Comparison of ENCODE assay signal across 8 mouse cellular contexts in genomic region chr11:101171721-101172433, GRCm38 (mm10). TPM values are rescaled to one million over a fixed set of nuclear protein-coding genes. Genes with fewer than 3 reads are reported as not detected.
DNase-seq lines count a peak whose midpoint lies in the region; ATAC-seq and TF ChIP-seq lines count a peak whose summit lies in the region.

No protein-coding gene starts in this region.

- peaks cover 5% of the 10 kb centered on the region; the same call in 1 of the 2 replicates for H3K36me3 ChIP-seq in erythroblast, embryonic 14.5 days (ENCODE audit: control insufficient read depth)
- H3K36me3 ChIP-seq in small intestine, adult 2 months (ENCODE audit: control insufficient read depth, insufficient read depth, low read length): peaks cover 14% of the 10 kb centered on the region

- peak; percentile 85 to 88 for DNase-seq in cerebellum, postnatal 10 days
- peak; percentile 68 for DNase-seq in gastrocnemius, postnatal 10 days
- DNase-seq in induced T-regulatory cell, adult 2 months (ENCODE audit: low read depth): peak; percentile 77
- DNase-seq in left cerebral cortex, postnatal 36 days (ENCODE audit: low spot score in 2 of 2): peak; percentile 71 to 78

- under 1% methylated on average over 31 of the region's 31 CpGs for WGBS in small intestine, adult 2 months

- H3K9me3 ChIP-seq in erythroblast, embryonic 14.5 days (ENCODE audit: control insufficient read depth, low read length): peaks cover 20% of the 10 kb centered on the region; the same call in 1 of the 2 replicates

- ATAC-seq in erythroblast, adult 5-6 weeks (replicated peaks; ENCODE audit: low FRiP score, poor library complexity, severe bottlenecking): no peak
- 0 out of 2 replicates have a peak, but pooled peaks have one; percentile 7 for ATAC-seq in megakaryocyte progenitor cell, adult 5-6 weeks (replicated peaks; ENCODE audit: poor library complexity)

- peak overlapping the region; percentile 90 for H3K27ac ChIP-seq in small intestine, adult 2 months (ENCODE audit: insufficient read depth, low read depth, low read length)

- peak overlapping the region; percentile 49 for H3K4me3 ChIP-seq in erythroblast, embryonic 14.5 days (replicated peaks)
- peak overlapping the region; percentile 80 for H3K4me3 ChIP-seq in small intestine, adult 2 months (ENCODE audit: low read depth, low read length)

- TF ChIP-seq POLR2A in small intestine, adult 2 months (IDR thresholded peaks at IDR 0.05; ENCODE audit: low read depth, low read length): peak; percentile 53

- peak; percentile 18; the same call in 1 of the 2 replicates for TF ChIP-seq CTCF in small intestine, adult 2 months (IDR thresholded peaks at IDR 0.05; ENCODE audit: extremely low read depth, insufficient read length, insufficient replicate concordance, low read depth, low read length)

- peaks cover 100% of the 10 kb centered on the region for H3K27me3 ChIP-seq in erythroblast, embryonic 14.5 days (ENCODE audit: control insufficient read depth)
- H3K27me3 ChIP-seq in small intestine, adult 2 months (ENCODE audit: control insufficient read depth, insufficient read depth, low read length): no peaks in the 10 kb centered on the region

- intact Hi-C loops in left cerebral cortex, postnatal 36 days (cut with DNase I): loop anchor here (2.0 to 10.0 kb wide), 2 partner anchors 53 to 187 kb away; partner anchors contain the start of genes Retreg3 and Tubg1

- H3K4me1 ChIP-seq in erythroblast, embryonic 14.5 days (ENCODE audit: control insufficient read depth): peaks cover 35% of the 10 kb centered on the region
- H3K4me1 ChIP-seq in small intestine, adult 2 months (ENCODE audit: control insufficient read depth, insufficient read depth, insufficient read length, low read length): peaks cover 29% of the 10 kb centered on the region

RNA-seq across cellular contexts. Expression of gene Plekhh3, which starts 0.7 kb away (rescaled TPM):
- 0.15 and 0.21 TPM in 2 replicates for polyA plus RNA-seq in erythroblast, embryonic 14.5 days (2012)
- not detected in 2 replicates for total RNA-seq in erythroblast, adult 5-6 weeks (2015; ENCODE audit: low replicate concordance)
- 1.1 TPM in 1 of 2 replicates, not detected in the other for total RNA-seq in erythroblast, adult 5-6 weeks (2017; ENCODE audit: low replicate concordance)
- 10 to 100 TPM; 33.2 to 36.7 TPM for total RNA-seq in gastrocnemius, postnatal 10 days (2021)
- 10 to 100 TPM; 12.3 TPM for total RNA-seq in left cerebral cortex, postnatal 36 days (2021)
- 0.66 TPM in 1 of 2 replicates, not detected in the other for total RNA-seq in megakaryocyte progenitor cell, adult 5-6 weeks (2015)
- total RNA-seq in megakaryocyte progenitor cell, adult 5-6 weeks (2017): 0.14 and 1.0 TPM in 2 replicates
- 33.0 and 84.5 TPM in 2 replicates for polyA plus RNA-seq in small intestine, adult 2 months (2012; rRNA removed)

RNA-seq across cellular contexts. Expression of gene Cntnap1, which starts 1.6 kb away (rescaled TPM):
- 0.01 TPM in 1 of 2 replicates, not detected in the other for polyA plus RNA-seq in erythroblast, embryonic 14.5 days (2012)
- total RNA-seq in erythroblast, adult 5-6 weeks (2015; ENCODE audit: low replicate concordance): 0.58 and 0.63 TPM in 2 replicates
- total RNA-seq in erythroblast, adult 5-6 weeks (2017; ENCODE audit: low replicate concordance): 0.17 TPM in 1 of 2 replicates, not detected in the other
- 1 to 10 TPM; 4.2 to 4.3 TPM for total RNA-seq in gastrocnemius, postnatal 10 days (2021)
- 100 to 1,000 TPM; 167 to 172 TPM for total RNA-seq in left cerebral cortex, postnatal 36 days (2021)
- 0.51 and 0.77 TPM in 2 replicates for total RNA-seq in megakaryocyte progenitor cell, adult 5-6 weeks (2015)
- 0.34 and 0.87 TPM in 2 replicates for total RNA-seq in megakaryocyte progenitor cell, adult 5-6 weeks (2017)
- 2.7 and 2.8 TPM in 2 replicates for polyA plus RNA-seq in small intestine, adult 2 months (2012; rRNA removed)

RNA-seq across cellular contexts. Expression of gene Ccr10, which starts 3.4 kb away (rescaled TPM):
- 0.02 TPM in 1 of 2 replicates, not detected in the other for polyA plus RNA-seq in erythroblast, embryonic 14.5 days (2012)
- 0.63 TPM in 1 of 2 replicates, not detected in the other for total RNA-seq in erythroblast, adult 5-6 weeks (2015; ENCODE audit: low replicate concordance)
- not detected in 2 replicates for total RNA-seq in erythroblast, adult 5-6 weeks (2017; ENCODE audit: low replicate concordance)
- total RNA-seq in gastrocnemius, postnatal 10 days (2021): not detected
- total RNA-seq in left cerebral cortex, postnatal 36 days (2021): under 1 TPM in 1 of 2 experiments, not detected in 1; 0.37 TPM
- not detected in 2 replicates for total RNA-seq in megakaryocyte progenitor cell, adult 5-6 weeks (2015)
- total RNA-seq in megakaryocyte progenitor cell, adult 5-6 weeks (2017): 0.41 TPM in 1 of 2 replicates, not detected in the other
- polyA plus RNA-seq in small intestine, adult 2 months (2012; rRNA removed): 18.4 and 25.7 TPM in 2 replicates

RNA-seq across cellular contexts. Expression of gene Tubg2, which starts 16.2 kb away (rescaled TPM):
- not detected in 2 replicates for polyA plus RNA-seq in erythroblast, embryonic 14.5 days (2012)
- total RNA-seq in erythroblast, adult 5-6 weeks (2015; ENCODE audit: low replicate concordance): not detected in 2 replicates
- not detected in 2 replicates for total RNA-seq in erythroblast, adult 5-6 weeks (2017; ENCODE audit: low replicate concordance)
- total RNA-seq in gastrocnemius, postnatal 10 days (2021): 1 to 10 TPM; 5.5 to 6.3 TPM
- 10 to 100 TPM; 49.7 to 62.4 TPM for total RNA-seq in left cerebral cortex, postnatal 36 days (2021)
- not detected in 2 replicates for total RNA-seq in megakaryocyte progenitor cell, adult 5-6 weeks (2015)
- total RNA-seq in megakaryocyte progenitor cell, adult 5-6 weeks (2017): not detected in 2 replicates
- 1.1 and 2.2 TPM in 2 replicates for polyA plus RNA-seq in small intestine, adult 2 months (2012; rRNA removed)

RNA-seq across cellular contexts. Expression of gene Tubg1, which starts 52.1 kb away (rescaled TPM):
- 22.0 and 23.7 TPM in 2 replicates for polyA plus RNA-seq in erythroblast, embryonic 14.5 days (2012)
- total RNA-seq in erythroblast, adult 5-6 weeks (2015; ENCODE audit: low replicate concordance): 5.6 and 12.5 TPM in 2 replicates
- total RNA-seq in erythroblast, adult 5-6 weeks (2017; ENCODE audit: low replicate concordance): 8.2 and 10.5 TPM in 2 replicates
- 10 to 100 TPM; 37.4 to 39.0 TPM for total RNA-seq in gastrocnemius, postnatal 10 days (2021)
- 10 to 100 TPM; 45.7 to 49.2 TPM for total RNA-seq in left cerebral cortex, postnatal 36 days (2021)
- total RNA-seq in megakaryocyte progenitor cell, adult 5-6 weeks (2015): 20.7 and 21.2 TPM in 2 replicates
- 41.4 and 43.3 TPM in 2 replicates for total RNA-seq in megakaryocyte progenitor cell, adult 5-6 weeks (2017)
- polyA plus RNA-seq in small intestine, adult 2 months (2012; rRNA removed): 13.2 and 16.2 TPM in 2 replicates

Comparison
In these comparisons a context has a peak if more than half of its experiments do, and no peak if none do; other contexts are left out.
1. RNA of gene Plekhh3, which starts 0.7 kb away (total RNA-seq): 33.2 to 36.7 TPM in gastrocnemius, postnatal 10 days and 12.3 TPM in left cerebral cortex, postnatal 36 days; 1.1 TPM in erythroblast, adult 5-6 weeks and 0.14 to 1.0 TPM in megakaryocyte progenitor cell, adult 5-6 weeks; every median in the first group is over 4 times any median in the second.
2. RNA of gene Cntnap1, which starts 1.6 kb away (total RNA-seq): 167 to 172 TPM in left cerebral cortex, postnatal 36 days; 4.2 to 4.3 TPM in gastrocnemius, postnatal 10 days, 0.34 to 0.87 TPM in megakaryocyte progenitor cell, adult 5-6 weeks and 0.17 to 0.63 TPM in erythroblast, adult 5-6 weeks; every median in the first group is over 10 times any median in the second.
3. Peak in every context shown above with its lines, with median percentiles within 50 percentile points of each other: DNase-seq.